Mouse (Mus musculus): ENCODE measurements around the gene Ctse.

GRCm38 (mm10) chr1:131690435-131690834, 52.3 kb downstream of the Ctse start:
- TF ChIP-seq CTCF (IDR thresholded peaks at IDR 0.05; ENCODE audit: low read depth) (no peak), EP300 (IDR thresholded peaks at IDR 0.05; ENCODE audit: low read depth) (no peak)
